Mouse (Mus musculus): ENCODE measurements around the gene Gstm2. TPM values are rescaled to one million over a fixed set of nuclear protein-coding genes. Genes with fewer than 3 reads are reported as not detected.

Gstm2 gene
- polyA plus RNA-seq (2014; fragmentation: Illumina TruSeq; extraction: RNeasy Lipid Tissue Mini Kit (QIAGEN cat#74804)): 319 TPM

DNA sequence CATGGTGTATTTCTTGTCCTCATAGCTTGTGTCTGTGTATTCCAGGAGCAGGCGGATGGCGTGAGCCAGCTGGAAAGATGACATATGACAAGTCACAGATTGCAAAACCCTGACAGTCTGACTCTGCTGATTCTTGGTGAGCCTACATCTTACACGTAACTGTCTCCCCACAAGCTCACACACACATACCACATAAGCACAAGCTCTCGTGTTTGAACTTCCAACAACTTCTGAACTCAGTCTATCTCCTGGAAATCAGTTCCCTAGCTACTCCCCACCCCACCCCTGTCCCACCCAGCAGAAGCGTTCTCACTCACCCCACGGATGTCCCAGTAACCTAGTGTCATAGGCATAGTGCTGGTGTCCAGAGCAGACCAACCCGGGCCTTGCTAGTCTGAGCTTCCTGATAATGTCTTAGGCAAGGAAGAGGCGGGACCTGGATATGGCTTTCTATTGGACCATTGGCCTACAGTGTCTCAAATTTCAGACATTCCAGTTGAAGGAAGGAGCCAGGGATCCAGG lies at the start of gene Gstm2:
Gstm2 (minus strand) TSS at position 413 of the 522 bp plus-strand sequence.

DNA sequence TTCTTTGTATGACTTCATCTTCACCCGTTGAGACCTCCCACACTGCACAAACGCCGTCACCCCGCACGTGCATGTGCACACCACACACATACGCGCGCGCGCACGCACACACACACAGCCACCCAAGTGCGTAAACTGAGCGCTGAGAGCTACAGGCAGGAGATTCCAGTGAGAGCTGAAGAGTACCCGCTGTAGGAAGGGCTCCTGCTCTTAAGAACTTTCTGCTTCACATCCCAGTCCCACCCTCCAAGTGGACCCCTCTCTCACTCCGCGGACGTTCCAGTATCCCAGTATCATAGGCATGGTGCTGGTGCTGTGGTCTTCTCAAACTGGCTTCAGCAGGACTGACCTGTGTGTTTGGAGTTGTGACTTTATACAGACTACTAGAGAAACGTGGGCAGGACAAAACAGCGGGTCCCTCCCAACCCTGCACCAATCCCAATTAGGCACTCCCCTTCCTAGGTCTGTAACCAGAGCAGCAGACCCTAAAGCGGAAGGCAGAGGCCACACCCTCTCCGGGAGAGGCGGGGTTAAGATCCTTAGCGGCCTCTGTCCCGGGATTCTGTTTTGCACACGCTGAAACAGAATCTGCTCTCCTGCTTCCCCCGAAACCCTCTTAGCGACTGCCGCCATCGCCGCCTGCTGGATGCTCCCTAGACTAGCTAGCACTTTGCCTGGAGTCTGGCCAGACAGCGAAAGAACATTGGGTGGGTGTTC lies 31.4 kb upstream of the Gstm2 start, which contains the start of gene Gstm1:
Gstm1 (minus strand) TSS at position 501 of the 717 bp plus-strand sequence.

GRCm38 (mm10) chr3:107968724-107969395 lies 17.4 kb downstream of the Gstm2 start, which contains the start of gene Gstm3:
Gstm3 (minus strand) TSS chr3:107969283.

DNA sequence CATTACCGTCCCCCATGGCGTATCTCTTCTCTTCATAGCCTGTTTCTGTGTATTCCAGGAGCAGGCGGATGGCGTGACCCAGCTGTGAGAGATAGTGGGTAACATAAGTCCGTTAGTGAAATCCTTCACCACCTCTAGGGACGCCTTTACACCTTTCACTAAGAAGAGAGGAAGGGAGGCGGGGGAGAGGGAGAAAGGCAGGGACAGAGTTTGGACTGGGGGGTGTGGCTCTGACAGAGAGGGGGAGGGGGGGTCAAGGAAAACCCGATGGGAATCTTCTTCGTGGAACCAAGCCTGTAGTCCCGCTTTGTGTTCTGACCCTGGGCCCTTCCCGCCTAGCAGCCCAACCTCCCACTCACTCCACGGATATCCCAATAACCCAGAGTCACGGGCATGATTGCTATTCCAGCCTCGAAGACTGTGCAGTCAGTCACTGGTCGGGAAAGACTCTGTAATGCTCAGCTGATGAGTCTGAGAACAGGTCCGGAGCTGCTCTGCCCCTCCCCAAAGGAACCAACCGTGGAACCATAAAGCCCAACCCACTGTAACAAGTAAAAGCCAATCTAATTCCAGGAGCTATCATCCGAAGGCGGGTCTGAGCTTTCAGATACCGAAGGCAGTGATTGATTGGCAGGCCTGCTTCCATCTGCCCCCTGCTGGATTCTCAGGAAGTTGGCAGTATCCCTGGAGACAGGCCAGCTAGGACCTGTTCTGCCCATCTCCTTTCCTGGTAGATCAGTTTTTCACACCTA lies 42.8 kb downstream of the Gstm2 start, which contains the start of gene Gstm6:
Gstm6 (minus strand) TSS at position 511 of the 752 bp plus-strand sequence.

Other genes starting within 250 kb of the Gstm2 start
- gene Csf1, start 226.0 kb downstream of the Gstm2 start, polyA plus RNA-seq (2014; fragmentation: Illumina TruSeq; extraction: RNeasy Lipid Tissue Mini Kit (QIAGEN cat#74804)): 10.7 TPM
- gene Eps8l3, start 109.2 kb downstream of the Gstm2 start, polyA plus RNA-seq (2014; fragmentation: Illumina TruSeq; extraction: RNeasy Lipid Tissue Mini Kit (QIAGEN cat#74804)): 0.31 TPM
- gene Gstm5, start 90.6 kb downstream of the Gstm2 start, polyA plus RNA-seq (2014; fragmentation: Illumina TruSeq; extraction: RNeasy Lipid Tissue Mini Kit (QIAGEN cat#74804)): 105 TPM
- gene Gstm7, start 54.6 kb downstream of the Gstm2 start, polyA plus RNA-seq (2014; fragmentation: Illumina TruSeq; extraction: RNeasy Lipid Tissue Mini Kit (QIAGEN cat#74804)): 5.8 TPM
- 7.0 TPM for gene Gstm6, start 42.7 kb downstream of the Gstm2 start, polyA plus RNA-seq (2014; fragmentation: Illumina TruSeq; extraction: RNeasy Lipid Tissue Mini Kit (QIAGEN cat#74804))
- not detected for gene Gstm3, start 17.2 kb downstream of the Gstm2 start, polyA plus RNA-seq (2014; fragmentation: Illumina TruSeq; extraction: RNeasy Lipid Tissue Mini Kit (QIAGEN cat#74804))
- gene Gstm1, start 31.5 kb upstream of the Gstm2 start, polyA plus RNA-seq (2014; fragmentation: Illumina TruSeq; extraction: RNeasy Lipid Tissue Mini Kit (QIAGEN cat#74804)): 56.8 TPM
- 1.4 TPM for gene Gstm4, start 58.4 kb upstream of the Gstm2 start, polyA plus RNA-seq (2014; fragmentation: Illumina TruSeq; extraction: RNeasy Lipid Tissue Mini Kit (QIAGEN cat#74804))
- 8.6 TPM for gene Ampd2, start 100.2 kb upstream of the Gstm2 start, polyA plus RNA-seq (2014; fragmentation: Illumina TruSeq; extraction: RNeasy Lipid Tissue Mini Kit (QIAGEN cat#74804))
- gene Gnat2, start 106.3 kb upstream of the Gstm2 start, polyA plus RNA-seq (2014; fragmentation: Illumina TruSeq; extraction: RNeasy Lipid Tissue Mini Kit (QIAGEN cat#74804)): 1.00 TPM
- 422 TPM for gene Gnai3, start 159.7 kb upstream of the Gstm2 start, polyA plus RNA-seq (2014; fragmentation: Illumina TruSeq; extraction: RNeasy Lipid Tissue Mini Kit (QIAGEN cat#74804))
- gene Gpr61, start 168.4 kb upstream of the Gstm2 start, polyA plus RNA-seq (2014; fragmentation: Illumina TruSeq; extraction: RNeasy Lipid Tissue Mini Kit (QIAGEN cat#74804)): not detected
- gene Amigo1, start 199.9 kb upstream of the Gstm2 start, polyA plus RNA-seq (2014; fragmentation: Illumina TruSeq; extraction: RNeasy Lipid Tissue Mini Kit (QIAGEN cat#74804)): 8.3 TPM
- 3.5 TPM for gene Cyb561d1, start 214.8 kb upstream of the Gstm2 start, polyA plus RNA-seq (2014; fragmentation: Illumina TruSeq; extraction: RNeasy Lipid Tissue Mini Kit (QIAGEN cat#74804))
- 1.2 TPM for gene Atxn7l2, start 224.5 kb upstream of the Gstm2 start, polyA plus RNA-seq (2014; fragmentation: Illumina TruSeq; extraction: RNeasy Lipid Tissue Mini Kit (QIAGEN cat#74804))
- not detected for gene Sypl2, start 240.2 kb upstream of the Gstm2 start, polyA plus RNA-seq (2014; fragmentation: Illumina TruSeq; extraction: RNeasy Lipid Tissue Mini Kit (QIAGEN cat#74804))